ENCODE assay signal across 8 mouse cellular contexts in genomic region chr9:57708068-57708719, GRCm38 (mm10). TPM values are rescaled to one million over a fixed set of nuclear protein-coding genes. Genes with fewer than 3 reads are reported as not detected.
DNase-seq lines count a peak whose midpoint lies in the region; ATAC-seq lines count a peak whose summit lies in the region.

Gene Edc3 (plus strand): TSS chr9:57708540.

- H3K9ac ChIP-seq in intestine, embryonic 16.5 days (ENCODE audit: low read depth, low read length): peak within 1 kb of the TSS; percentile 93

- peak within 1 kb of the TSS; percentile 80 for H3K4me2 ChIP-seq in intestine, embryonic 16.5 days (ENCODE audit: low read depth, low read length)

- peak; percentile 91 for ATAC-seq in intestine, embryonic 16.5 days

- under 1% methylated on average over 23 of the region's 23 CpGs for WGBS in embryonic facial prominence, embryonic 10.5 days
- WGBS in intestine, embryonic 16.5 days: 0% methylated on average over 23 of the region's 23 CpGs

- H3K27me3 ChIP-seq in embryonic facial prominence, embryonic 10.5 days (replicated peaks; ENCODE audit: low read depth, poor library complexity, severe bottlenecking): no peaks in the 10 kb centered on the region; the same call in 1 of the 2 replicates
- no peaks in the 10 kb centered on the region for H3K27me3 ChIP-seq in intestine, embryonic 16.5 days (replicated peaks; ENCODE audit: control insufficient read depth, insufficient read depth, low read length)

- peak within 1 kb of the TSS; percentile 93 for H3K27ac ChIP-seq in embryonic facial prominence, embryonic 10.5 days (replicated peaks)
- H3K27ac ChIP-seq in intestine, embryonic 16.5 days (ENCODE audit: low read length): peak within 1 kb of the TSS; percentile 86

- H3K9me3 ChIP-seq in embryonic facial prominence, embryonic 10.5 days: no peaks in the 10 kb centered on the region
- no peaks in the 10 kb centered on the region for H3K9me3 ChIP-seq in intestine, embryonic 16.5 days (ENCODE audit: control insufficient read depth, low read length)

- H3K36me3 ChIP-seq in embryonic facial prominence, embryonic 10.5 days (replicated peaks): peaks cover 26% of the 10 kb centered on the region
- no peaks in the 10 kb centered on the region for H3K36me3 ChIP-seq in intestine, embryonic 16.5 days (ENCODE audit: control insufficient read depth, insufficient read depth, low read length)

- intact Hi-C loops in left cerebral cortex, postnatal 25 days (cut with DNase I): no loop called here

- peak; percentile 96 for DNase-seq in adrenal gland, postnatal 10 days
- peak; percentile 96 for DNase-seq in embryonic facial prominence, embryonic 10.5 days (ENCODE audit: low spot score)
- no peak for DNase-seq in gonadal fat pad, adult 2 months (ENCODE audit: low read depth)
- peak; percentile 84 to 86 for DNase-seq in left cerebral cortex, postnatal 25 days (ENCODE audit: low spot score in 2 of 2)
- DNase-seq in mesoderm, embryonic 11.5 days (ENCODE audit: low read depth, low spot score): peak; percentile 94
- peak; percentile 87 for DNase-seq in right cerebral cortex, postnatal 25 days
- peak; percentile 87 to 95 for DNase-seq in urinary bladder, postnatal 4 days (ENCODE audit: low spot score in 2 of 2)

- H3K4me1 ChIP-seq in embryonic facial prominence, embryonic 10.5 days: peaks cover 20% of the 10 kb centered on the region
- H3K4me1 ChIP-seq in intestine, embryonic 16.5 days (ENCODE audit: control insufficient read depth, insufficient read depth, low read length): peaks cover 7% of the 10 kb centered on the region; the same call in 1 of the 2 replicates

- H3K4me3 ChIP-seq in embryonic facial prominence, embryonic 10.5 days: peak within 1 kb of the TSS; percentile 99
- peak within 1 kb of the TSS; percentile 88 for H3K4me3 ChIP-seq in intestine, embryonic 16.5 days (ENCODE audit: low read length)

RNA-seq across cellular contexts. Expression of gene Edc3, which starts in this region (rescaled TPM):
- 10 to 100 TPM; 11.7 to 12.0 TPM for total RNA-seq in adrenal gland, postnatal 10 days (2021)
- polyA plus RNA-seq in embryonic facial prominence, embryonic 10.5 days (2016; fragmentation: Nextera tagmentation; extraction: Ambion mirVana): 45.5 and 46.7 TPM in 2 replicates
- polyA plus RNA-seq in gonadal fat pad, adult 2 months (2012; rRNA removed): 11.7 and 14.0 TPM in 2 replicates
- polyA plus RNA-seq in intestine, embryonic 16.5 days (2015; fragmentation: Nextera tagmentation; extraction: Ambion mirVana): 27.6 and 28.4 TPM in 2 replicates
- 10 to 100 TPM; 12.9 to 13.5 TPM for total RNA-seq in left cerebral cortex, postnatal 25 days (2021)
